In the genomic region with DNA sequence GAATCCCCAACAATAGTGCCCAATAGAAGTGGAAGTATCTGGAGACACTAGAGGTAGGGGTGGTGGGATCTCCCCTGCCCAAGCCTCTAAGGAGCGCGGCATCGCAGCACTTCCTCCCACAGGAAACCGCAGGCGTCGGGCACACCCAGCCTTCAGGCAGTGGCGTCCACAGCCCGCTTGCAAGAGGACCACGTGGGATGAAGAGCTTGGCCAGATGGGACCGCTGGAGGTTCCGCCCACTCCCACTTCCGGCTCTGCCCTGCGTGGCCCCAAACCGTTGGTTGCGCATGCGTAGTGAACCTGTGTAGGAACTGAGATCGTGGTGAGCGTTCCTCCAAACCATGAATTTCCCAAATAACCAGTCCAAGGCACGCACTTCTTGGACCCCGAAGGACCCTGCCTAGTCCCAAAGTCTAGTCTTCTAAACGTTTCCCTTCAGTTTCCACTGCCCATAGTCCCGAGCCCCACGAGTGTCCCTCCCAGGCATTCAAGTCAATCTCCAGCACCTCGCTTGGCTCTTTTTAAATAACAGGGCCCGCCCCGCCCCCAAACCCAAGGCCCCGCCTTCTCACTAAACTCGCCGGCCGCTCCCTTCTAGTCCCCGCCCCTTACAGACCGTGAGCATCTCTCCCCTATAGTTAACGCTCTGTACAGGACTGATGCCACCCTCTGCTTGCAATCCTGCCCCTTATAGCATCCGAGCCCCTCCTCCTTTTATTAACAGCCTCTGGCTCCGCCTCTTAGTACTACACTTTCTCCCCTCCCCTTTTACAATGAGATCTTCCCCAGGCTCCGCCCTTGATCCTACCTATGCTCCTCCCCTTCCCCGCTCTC, we compare ENCODE assay signal across 8 mouse cellular contexts. TPM values are rescaled to one million over a fixed set of nuclear protein-coding genes. Genes with fewer than 3 reads are reported as not detected.
DNase-seq lines count a peak whose midpoint lies in the region; ATAC-seq lines count a peak whose summit lies in the region.

No protein-coding gene starts in this region.

- peak overlapping the region; percentile 56 for H3K4me3 ChIP-seq in hindbrain, embryonic 16.5 days (ENCODE audit: low read length)
- H3K4me3 ChIP-seq in macrophage (ENCODE audit: inconsistent target): peak overlapping the region; percentile 32

- DNase-seq in WW6 (ENCODE audit: low read depth, low spot score): peak; percentile 85
- peak; percentile 80 to 86 for DNase-seq in cerebellum, postnatal 4 days (ENCODE audit: low spot score in 2 of 2)
- DNase-seq in gastrocnemius, adult 18-20 months (ENCODE audit: low spot score): peak; percentile 93
- peak; percentile 89 to 92 for DNase-seq in left cerebral cortex, adult 18-20 months (ENCODE audit: low spot score in 2 of 2)
- peak; percentile 95 for DNase-seq in right cerebral cortex, adult 18-20 months
- peak; percentile 83 for DNase-seq in urinary bladder, postnatal 10 days (ENCODE audit: low spot score)

- H3K27me3 ChIP-seq in hindbrain, embryonic 16.5 days (replicated peaks; ENCODE audit: control insufficient read depth, insufficient read depth, low read length): peaks cover 4% of the 10 kb centered on the region

- peaks cover 28% of the 10 kb centered on the region for H3K79me2 ChIP-seq in macrophage (ENCODE audit: inconsistent target)

- no peaks in the 10 kb centered on the region for H3K36me3 ChIP-seq in hindbrain, embryonic 16.5 days (ENCODE audit: control insufficient read depth, insufficient read depth, low read length)
- H3K36me3 ChIP-seq in macrophage (ENCODE audit: inconsistent target): peaks cover 9% of the 10 kb centered on the region

- peak overlapping the region; percentile 60 for H3K9ac ChIP-seq in hindbrain, embryonic 16.5 days (ENCODE audit: low read depth, low read length)

- H3K4me2 ChIP-seq in hindbrain, embryonic 16.5 days (ENCODE audit: low read length): peak overlapping the region; percentile 85

- under 1% methylated on average over 37 of the region's 37 CpGs for WGBS in hindbrain, embryonic 16.5 days
- under 1% methylated on average over 37 of the region's 37 CpGs for WGBS in macrophage (ENCODE audit: missing documents)

- H3K9me3 ChIP-seq in hindbrain, embryonic 16.5 days (ENCODE audit: control insufficient read depth, low read length): no peaks in the 10 kb centered on the region

- H3K27ac ChIP-seq in hindbrain, embryonic 16.5 days (ENCODE audit: low read depth, low read length): peak overlapping the region; percentile 86
- H3K27ac ChIP-seq in macrophage: peak overlapping the region; percentile 100

- ATAC-seq in hindbrain, embryonic 16.5 days: peak; percentile 88

- peaks cover 8% of the 10 kb centered on the region for H3K4me1 ChIP-seq in hindbrain, embryonic 16.5 days (ENCODE audit: control insufficient read depth, insufficient read depth, low read depth, low read length)

RNA-seq across cellular contexts. Expression of a gene that starts 0.7 kb away (rescaled TPM):
- total RNA-seq in gastrocnemius, adult 18-20 months (2021): under 1 TPM; 0.18 to 0.21 TPM
- 6.6 and 8.7 TPM in 2 replicates for polyA plus RNA-seq in hindbrain, embryonic 16.5 days (2015; fragmentation: Nextera tagmentation; extraction: Ambion mirVana)
- total RNA-seq in left cerebral cortex, adult 18-20 months (2021): 1 to 10 TPM; 2.6 to 2.7 TPM
- total RNA-seq in macrophage (2018; cell fraction: chromatin; rRNA removed): 10 to 100 TPM in 10 of 26 experiments, 1 to 10 TPM in 16; 2.1 to 15.0 (median 8.9) TPM
- total RNA-seq in macrophage (2018; cell fraction: cytosol; rRNA removed): 1 to 10 TPM in 7 of 26 experiments, under 1 TPM in 19; 0.33 to 1.5 (median 0.86) TPM
- total RNA-seq in macrophage (2018; cell fraction: nucleus; rRNA removed): 10 to 100 TPM in 1 of 26 experiments, 1 to 10 TPM in 25; 1.2 to 10.6 (median 3.5) TPM
- 0.65 to 1.0 TPM (median 1.0 TPM) in 3 replicates for polyA plus RNA-seq in macrophage (2018)

RNA-seq across cellular contexts. Expression of a gene that starts 1.9 kb away (rescaled TPM):
- 10 to 100 TPM in 1 of 2 experiments, 1 to 10 TPM in 1; 7.8 to 15.1 TPM for total RNA-seq in gastrocnemius, adult 18-20 months (2021)
- 33.2 and 39.9 TPM in 2 replicates for polyA plus RNA-seq in hindbrain, embryonic 16.5 days (2015; fragmentation: Nextera tagmentation; extraction: Ambion mirVana)
- total RNA-seq in left cerebral cortex, adult 18-20 months (2021): 1 to 10 TPM; 5.5 to 8.4 TPM
- 100 to 1,000 TPM in 1 of 26 experiments, 10 to 100 TPM in 25; 13.0 to 118 (median 50.6) TPM for total RNA-seq in macrophage (2018; cell fraction: chromatin; rRNA removed)
- total RNA-seq in macrophage (2018; cell fraction: cytosol; rRNA removed): 100 to 1,000 TPM; 259 to 551 (median 444) TPM
- 100 to 1,000 TPM in 24 of 26 experiments, 10 to 100 TPM in 2; 48.0 to 297 (median 164) TPM for total RNA-seq in macrophage (2018; cell fraction: nucleus; rRNA removed)
- 271 to 666 TPM (median 552 TPM) in 3 replicates for polyA plus RNA-seq in macrophage (2018)

RNA-seq across cellular contexts. Expression of a gene that starts 26.4 kb away (rescaled TPM):
- 10 to 100 TPM; 56.7 to 59.4 TPM for total RNA-seq in gastrocnemius, adult 18-20 months (2021)
- polyA plus RNA-seq in hindbrain, embryonic 16.5 days (2015; fragmentation: Nextera tagmentation; extraction: Ambion mirVana): 6.5 and 8.2 TPM in 2 replicates
- total RNA-seq in left cerebral cortex, adult 18-20 months (2021): 10 to 100 TPM; 20.9 to 22.0 TPM
- total RNA-seq in macrophage (2018; cell fraction: chromatin; rRNA removed): 10 to 100 TPM in 9 of 26 experiments, 1 to 10 TPM in 17; 1.3 to 18.9 (median 7.3) TPM
- 10 to 100 TPM in 11 of 26 experiments, 1 to 10 TPM in 15; 6.6 to 14.2 (median 9.7) TPM for total RNA-seq in macrophage (2018; cell fraction: cytosol; rRNA removed)
- 10 to 100 TPM in 7 of 26 experiments, 1 to 10 TPM in 19; 2.1 to 19.1 (median 6.3) TPM for total RNA-seq in macrophage (2018; cell fraction: nucleus; rRNA removed)
- polyA plus RNA-seq in macrophage (2018): 11.6 to 13.1 TPM (median 12.8 TPM) in 3 replicates

RNA-seq across cellular contexts. Expression of a gene that starts 26.6 kb away (rescaled TPM):
- not detected for total RNA-seq in gastrocnemius, adult 18-20 months (2021)
- polyA plus RNA-seq in hindbrain, embryonic 16.5 days (2015; fragmentation: Nextera tagmentation; extraction: Ambion mirVana): 0.22 TPM in 1 of 2 replicates, not detected in the other
- total RNA-seq in left cerebral cortex, adult 18-20 months (2021): not detected
- not detected for total RNA-seq in macrophage (2018; cell fraction: chromatin; rRNA removed)
- under 1 TPM in 3 of 26 experiments, not detected in 23; 0.19 to 0.33 (median 0.23) TPM for total RNA-seq in macrophage (2018; cell fraction: cytosol; rRNA removed)
- total RNA-seq in macrophage (2018; cell fraction: nucleus; rRNA removed): not detected
- not detected in 3 replicates for polyA plus RNA-seq in macrophage (2018)

RNA-seq across cellular contexts. Expression of a gene that starts 45.0 kb away (rescaled TPM):
- under 1 TPM; 0.11 to 0.17 TPM for total RNA-seq in gastrocnemius, adult 18-20 months (2021)
- polyA plus RNA-seq in hindbrain, embryonic 16.5 days (2015; fragmentation: Nextera tagmentation; extraction: Ambion mirVana): 3.3 and 3.4 TPM in 2 replicates
- total RNA-seq in left cerebral cortex, adult 18-20 months (2021): 10 to 100 TPM; 10.7 to 10.9 TPM
- under 1 TPM in 18 of 26 experiments, not detected in 8; 0.12 to 0.65 (median 0.28) TPM for total RNA-seq in macrophage (2018; cell fraction: chromatin; rRNA removed)
- total RNA-seq in macrophage (2018; cell fraction: cytosol; rRNA removed): under 1 TPM in 24 of 26 experiments, not detected in 2; 0.03 to 0.13 (median 0.05) TPM
- total RNA-seq in macrophage (2018; cell fraction: nucleus; rRNA removed): under 1 TPM in 17 of 26 experiments, not detected in 9; 0.06 to 0.50 (median 0.21) TPM
- 0.11 to 0.12 TPM in 2 of 3 replicates, not detected in the other for polyA plus RNA-seq in macrophage (2018)

Comparison
In these comparisons a context has a peak if more than half of its experiments do, and no peak if none do; other contexts are left out.
1. Peak in every context shown above with its lines: DNase-seq, ATAC-seq, H3K4me3 ChIP-seq and H3K27ac ChIP-seq.